Mouse (Mus musculus): ENCODE measurements around the gene Cpn2. TPM values are rescaled to one million over a fixed set of nuclear protein-coding genes. Genes with fewer than 3 reads are reported as not detected.

Cpn2 gene
- polyA plus RNA-seq, 1 experiment from 2014 or later = not detected

GRCm38 (mm10) chr16:30271223-30271761 lies 4.0 kb upstream of the Cpn2 start:
- no peak overlapping the region for H3K27ac ChIP-seq (ENCODE audit: low read depth, low read length)
- H3K4me3 ChIP-seq (ENCODE audit: low read depth, low read length) = no peak overlapping the region
- H3K9me3 ChIP-seq (replicated peaks; ENCODE audit: control insufficient read depth, low read length) = no peaks in the 10 kb centered on the region
- no peak overlapping the region for H3K9ac ChIP-seq (ENCODE audit: low read depth, low read length)
- H3K27me3 ChIP-seq (ENCODE audit: control insufficient read depth, insufficient read depth, low read length) = no peaks in the 10 kb centered on the region
- WGBS (ENCODE audit: insufficient replicate concordance) = 49% methylated on average over 8 of the region's 8 CpGs
- no peaks in the 10 kb centered on the region; the same call in 1 of the 2 replicates for H3K4me1 ChIP-seq (ENCODE audit: control insufficient read depth, insufficient read depth, low read length)
- no peak for ATAC-seq (replicated peaks; ENCODE audit: insufficient number of reproducible peaks, low FRiP score, low TSS enrichment)
- H3K36me3 ChIP-seq (ENCODE audit: control insufficient read depth, insufficient read depth, low read length) = no peaks in the 10 kb centered on the region
- H3K4me2 ChIP-seq = no peak overlapping the region

GRCm38 (mm10) chr16:30266561-30266960 lies 738 bp downstream of the Cpn2 start:
- Histone ChIP-seq H3K36me3 (ENCODE audit: control insufficient read depth, insufficient read depth, low read length) (no peaks in the 10 kb centered on the region), H3K9me3 (replicated peaks; ENCODE audit: control insufficient read depth, low read length) (no peaks in the 10 kb centered on the region), H3K4me1 (ENCODE audit: control insufficient read depth, insufficient read depth, low read length) (no peaks in the 10 kb centered on the region; the same call in 1 of the 2 replicates), H3K4me2 (no peak overlapping the region), H3K27me3 (ENCODE audit: control insufficient read depth, insufficient read depth, low read length) (no peaks in the 10 kb centered on the region), H3K27ac (ENCODE audit: low read depth, low read length) (no peak overlapping the region), H3K4me3 (ENCODE audit: low read depth, low read length) (no peak overlapping the region), H3K9ac (ENCODE audit: low read depth, low read length) (no peak overlapping the region)
- ATAC-seq (replicated peaks; ENCODE audit: insufficient number of reproducible peaks, low FRiP score, low TSS enrichment) = no peak
- 82% methylated on average over 5 of the region's 5 CpGs for WGBS (ENCODE audit: insufficient replicate concordance)

GRCm38 (mm10) chr16:30265611-30266010 lies 1.7 kb downstream of the Cpn2 start:
- Histone ChIP-seq H3K36me3 (ENCODE audit: control insufficient read depth, insufficient read depth, low read length) (no peaks in the 10 kb centered on the region), H3K4me3 (ENCODE audit: low read depth, low read length) (no peak overlapping the region), H3K4me1 (ENCODE audit: control insufficient read depth, insufficient read depth, low read length) (no peaks in the 10 kb centered on the region), H3K9ac (ENCODE audit: low read depth, low read length) (no peak overlapping the region), H3K9me3 (replicated peaks; ENCODE audit: control insufficient read depth, low read length) (no peaks in the 10 kb centered on the region), H3K4me2 (no peak overlapping the region), H3K27me3 (ENCODE audit: control insufficient read depth, insufficient read depth, low read length) (no peaks in the 10 kb centered on the region), H3K27ac (ENCODE audit: low read depth, low read length) (no peak overlapping the region)
- peak; percentile 16; the same call in 1 of the 2 replicates for ATAC-seq (replicated peaks; ENCODE audit: insufficient number of reproducible peaks, low FRiP score, low TSS enrichment)
- 65% methylated on average over 4 of the region's 4 CpGs for WGBS (ENCODE audit: insufficient replicate concordance)

GRCm38 (mm10) chr16:30263156-30263555 lies 4.1 kb downstream of the Cpn2 start:
- Histone ChIP-seq H3K9me3 (replicated peaks; ENCODE audit: control insufficient read depth, low read length) (no peaks in the 10 kb centered on the region), H3K9ac (ENCODE audit: low read depth, low read length) (no peak overlapping the region), H3K36me3 (ENCODE audit: control insufficient read depth, insufficient read depth, low read length) (no peaks in the 10 kb centered on the region), H3K4me2 (no peak overlapping the region), H3K27ac (ENCODE audit: low read depth, low read length) (no peak overlapping the region), H3K27me3 (ENCODE audit: control insufficient read depth, insufficient read depth, low read length) (no peaks in the 10 kb centered on the region), H3K4me1 (ENCODE audit: control insufficient read depth, insufficient read depth, low read length) (no peaks in the 10 kb centered on the region), H3K4me3 (ENCODE audit: low read depth, low read length) (no peak overlapping the region)
- 60% methylated on average over 4 of the region's 4 CpGs for WGBS (ENCODE audit: insufficient replicate concordance)
- no peak for ATAC-seq (replicated peaks; ENCODE audit: insufficient number of reproducible peaks, low FRiP score, low TSS enrichment)

GRCm38 (mm10) chr16:30262664-30263063 lies 4.6 kb downstream of the Cpn2 start:
- Histone ChIP-seq H3K4me2 (no peak overlapping the region), H3K9ac (ENCODE audit: low read depth, low read length) (no peak overlapping the region), H3K36me3 (ENCODE audit: control insufficient read depth, insufficient read depth, low read length) (no peaks in the 10 kb centered on the region), H3K27me3 (ENCODE audit: control insufficient read depth, insufficient read depth, low read length) (no peaks in the 10 kb centered on the region), H3K4me1 (ENCODE audit: control insufficient read depth, insufficient read depth, low read length) (no peaks in the 10 kb centered on the region), H3K4me3 (ENCODE audit: low read depth, low read length) (no peak overlapping the region), H3K27ac (ENCODE audit: low read depth, low read length) (no peak overlapping the region), H3K9me3 (replicated peaks; ENCODE audit: control insufficient read depth, low read length) (no peaks in the 10 kb centered on the region)
- ATAC-seq (replicated peaks; ENCODE audit: insufficient number of reproducible peaks, low FRiP score, low TSS enrichment) = no peak
- 0% methylated on average over 2 of the region's 2 CpGs for WGBS (ENCODE audit: insufficient replicate concordance)

- H3K9ac ChIP-seq (ENCODE audit: low read depth, low read length) = no peak overlapping the region
- no peaks in the 10 kb centered on the region for H3K27me3 ChIP-seq (ENCODE audit: control insufficient read depth, insufficient read depth, low read length)
- no peaks in the 10 kb centered on the region for H3K9me3 ChIP-seq (replicated peaks; ENCODE audit: control insufficient read depth, low read length)
- no peak overlapping the region for H3K4me2 ChIP-seq
- H3K4me3 ChIP-seq (ENCODE audit: low read depth, low read length) = no peak overlapping the region
- no peak overlapping the region for H3K27ac ChIP-seq (ENCODE audit: low read depth, low read length)
- no peak for ATAC-seq (replicated peaks; ENCODE audit: insufficient number of reproducible peaks, low FRiP score, low TSS enrichment)
- no peaks in the 10 kb centered on the region for H3K4me1 ChIP-seq (ENCODE audit: control insufficient read depth, insufficient read depth, low read length)
- H3K36me3 ChIP-seq (ENCODE audit: control insufficient read depth, insufficient read depth, low read length) = no peaks in the 10 kb centered on the region
- 82% methylated on average over 10 of the region's 10 CpGs for WGBS (ENCODE audit: insufficient replicate concordance)
Measured at GRCm38 (mm10) chr16:30262157-30262556, 5.1 kb downstream of the Cpn2 start.

- no peak for ATAC-seq (replicated peaks; ENCODE audit: insufficient number of reproducible peaks, low FRiP score, low TSS enrichment)
- H3K9me3 ChIP-seq (replicated peaks; ENCODE audit: control insufficient read depth, low read length) = no peaks in the 10 kb centered on the region
- H3K36me3 ChIP-seq (ENCODE audit: control insufficient read depth, insufficient read depth, low read length) = no peaks in the 10 kb centered on the region
- H3K4me3 ChIP-seq (ENCODE audit: low read depth, low read length) = no peak overlapping the region
- no peaks in the 10 kb centered on the region for H3K27me3 ChIP-seq (ENCODE audit: control insufficient read depth, insufficient read depth, low read length)
- no peak overlapping the region for H3K27ac ChIP-seq (ENCODE audit: low read depth, low read length)
- WGBS (ENCODE audit: insufficient replicate concordance) = 84% methylated on average over 9 of the region's 9 CpGs
- H3K4me1 ChIP-seq (ENCODE audit: control insufficient read depth, insufficient read depth, low read length) = no peaks in the 10 kb centered on the region
- H3K4me2 ChIP-seq = no peak overlapping the region
- no peak overlapping the region for H3K9ac ChIP-seq (ENCODE audit: low read depth, low read length)
Measured at GRCm38 (mm10) chr16:30261341-30261740, 6.0 kb downstream of the Cpn2 start.

GRCm38 (mm10) chr16:30260012-30260635 lies 7.2 kb downstream of the Cpn2 start:
- H3K9me3 ChIP-seq (replicated peaks; ENCODE audit: control insufficient read depth, low read length) = no peaks in the 10 kb centered on the region
- H3K27ac ChIP-seq (ENCODE audit: low read depth, low read length) = no peak overlapping the region
- H3K4me3 ChIP-seq (ENCODE audit: low read depth, low read length) = no peak overlapping the region
- no peaks in the 10 kb centered on the region for H3K36me3 ChIP-seq (ENCODE audit: control insufficient read depth, insufficient read depth, low read length)
- no peaks in the 10 kb centered on the region for H3K4me1 ChIP-seq (ENCODE audit: control insufficient read depth, insufficient read depth, low read length)
- H3K9ac ChIP-seq (ENCODE audit: low read depth, low read length) = no peak overlapping the region
- H3K27me3 ChIP-seq (ENCODE audit: control insufficient read depth, insufficient read depth, low read length) = no peaks in the 10 kb centered on the region
- ATAC-seq (replicated peaks; ENCODE audit: insufficient number of reproducible peaks, low FRiP score, low TSS enrichment) = no peak
- 83% methylated on average over 15 of the region's 15 CpGs for WGBS (ENCODE audit: insufficient replicate concordance)
- H3K4me2 ChIP-seq = no peak overlapping the region

- Histone ChIP-seq H3K27ac (ENCODE audit: low read depth, low read length) (no peak overlapping the region), H3K9me3 (replicated peaks; ENCODE audit: control insufficient read depth, low read length) (no peaks in the 10 kb centered on the region), H3K36me3 (ENCODE audit: control insufficient read depth, insufficient read depth, low read length) (no peaks in the 10 kb centered on the region), H3K27me3 (ENCODE audit: control insufficient read depth, insufficient read depth, low read length) (no peaks in the 10 kb centered on the region), H3K4me3 (ENCODE audit: low read depth, low read length) (no peak overlapping the region), H3K4me2 (no peak overlapping the region), H3K9ac (ENCODE audit: low read depth, low read length) (no peak overlapping the region), H3K4me1 (ENCODE audit: control insufficient read depth, insufficient read depth, low read length) (no peaks in the 10 kb centered on the region)
- no peak for ATAC-seq (replicated peaks; ENCODE audit: insufficient number of reproducible peaks, low FRiP score, low TSS enrichment)
- 76% methylated on average over 10 of the region's 10 CpGs for WGBS (ENCODE audit: insufficient replicate concordance)
Measured at GRCm38 (mm10) chr16:30259444-30259843, 7.9 kb downstream of the Cpn2 start.

Measured in heart, embryonic 11.5 days (tissue).